Mouse (Mus musculus): ENCODE measurements around the gene Dcdc2c.

DNA sequence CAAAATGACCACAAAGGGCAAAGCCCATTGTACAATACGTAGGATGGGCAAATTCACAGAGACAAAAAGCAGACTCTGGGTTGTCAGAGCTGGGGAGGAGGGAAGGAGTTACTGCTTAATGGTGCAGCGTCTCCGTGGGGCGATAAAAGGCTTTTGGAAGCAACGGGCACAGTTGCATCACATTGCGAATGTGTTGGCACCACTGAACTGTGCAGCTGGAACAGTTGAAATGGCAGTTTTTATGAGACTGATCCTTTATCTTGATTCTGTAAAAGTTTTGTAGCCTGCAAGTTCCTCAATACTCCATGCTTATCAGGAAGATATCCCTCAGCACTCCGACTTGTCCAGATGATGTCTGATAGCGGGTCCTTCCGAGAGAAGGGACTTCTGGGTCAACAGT is 45.5 kb upstream of the Dcdc2c start:
- no peak for TF ChIP-seq CTCF (IDR thresholded peaks at IDR 0.05; ENCODE audit: borderline replicate concordance, insufficient read depth, low read length)
- TF ChIP-seq POLR2A (IDR thresholded peaks at IDR 0.05; ENCODE audit: low read depth, low read length): no peak
